Mouse (Mus musculus): ENCODE measurements around the gene Fastkd1. TPM values are rescaled to one million over a fixed set of nuclear protein-coding genes. Genes with fewer than 3 reads are reported as not detected.

Gene Fastkd1
- polyA plus RNA-seq (2012; rRNA removed) (2.1 and 3.2 TPM in 2 replicates), polyA plus RNA-seq (2014; fragmentation: Nextera tagmentation; extraction: Ambion mirVana) (3.5 and 4.6 TPM in 2 replicates)

DNA sequence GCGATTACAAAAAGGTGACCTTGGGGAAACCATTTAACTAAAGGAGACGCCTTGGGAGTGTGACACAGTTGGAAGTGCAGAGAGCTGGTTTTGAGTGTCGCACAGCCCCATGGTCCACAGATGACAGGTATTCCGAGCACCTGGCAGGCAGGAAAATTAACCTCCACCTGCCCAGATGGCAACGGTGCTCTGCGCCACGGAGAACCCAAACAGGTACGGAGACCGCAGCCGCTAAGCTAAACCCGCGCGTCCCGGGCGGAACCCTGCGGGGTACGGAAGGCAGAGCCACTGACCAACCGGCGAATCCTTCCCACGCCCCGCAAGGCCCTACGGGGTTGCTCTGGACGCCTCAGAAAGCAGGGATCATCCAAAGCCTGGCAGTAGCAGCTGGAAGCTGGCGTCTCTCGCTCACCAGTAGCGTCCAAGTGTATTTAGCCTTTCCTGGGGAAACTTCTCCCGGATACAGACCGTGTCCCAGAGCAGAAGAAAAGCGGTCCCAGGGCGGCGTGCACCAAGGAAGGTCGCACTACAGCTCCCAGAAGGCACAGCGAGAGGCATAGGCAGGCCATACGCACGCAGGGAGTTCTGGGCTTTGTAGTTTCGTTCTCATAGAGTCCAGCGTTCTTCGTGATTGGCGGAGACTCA, at the start of gene Fastkd1:
Gene Fastkd1 (minus strand): TSS at position 536 of the 645 bp plus-strand sequence.
- H3K36me3 ChIP-seq (replicated peaks; ENCODE audit: control insufficient read depth, insufficient read depth, low read depth): no peaks in the 10 kb centered on the region
- peak within 1 kb of the TSS; percentile 50 for H3K9ac ChIP-seq (replicated peaks)
- H3K4me1 ChIP-seq (replicated peaks; ENCODE audit: control insufficient read depth in 2 of 2, insufficient read depth in 2 of 2, low read length in 1 of 2): peaks cover 0 to 2% of the 10 kb centered on the region in 2 experiments; a peak in 1 of 4 replicates
- H3K4me2 ChIP-seq (ENCODE audit: low read depth): peak within 1 kb of the TSS; percentile 66
- H3K27ac ChIP-seq: no peak within 1 kb of the TSS
- H3K27me3 ChIP-seq (ENCODE audit: control insufficient read depth, insufficient read depth, low read length): no peaks in the 10 kb centered on the region
- ATAC-seq (ENCODE audit: insufficient read depth): peak; percentile 99
- peak; percentile 77 to 84 (median 81) for DNase-seq (ENCODE audit: low read depth in 3 of 3, low spot score in 3 of 3)
- H3K4me3 ChIP-seq (ENCODE audit: insufficient read depth in 1 of 2, low read depth in 2 of 2, low read length in 2 of 2): peak within 1 kb of the TSS; percentile 63 to 99
- WGBS (ENCODE audit: insufficient replicate concordance): under 1% methylated on average over 39 of the region's 39 CpGs
- H3K9me3 ChIP-seq (ENCODE audit: control insufficient read depth, low read length): no peaks in the 10 kb centered on the region
- TF ChIP-seq EP300 (IDR thresholded peaks at IDR 0.05; ENCODE audit: low read depth) (no peak), CTCF (IDR thresholded peaks at IDR 0.05; ENCODE audit: low read depth) (no peak)

DNA sequence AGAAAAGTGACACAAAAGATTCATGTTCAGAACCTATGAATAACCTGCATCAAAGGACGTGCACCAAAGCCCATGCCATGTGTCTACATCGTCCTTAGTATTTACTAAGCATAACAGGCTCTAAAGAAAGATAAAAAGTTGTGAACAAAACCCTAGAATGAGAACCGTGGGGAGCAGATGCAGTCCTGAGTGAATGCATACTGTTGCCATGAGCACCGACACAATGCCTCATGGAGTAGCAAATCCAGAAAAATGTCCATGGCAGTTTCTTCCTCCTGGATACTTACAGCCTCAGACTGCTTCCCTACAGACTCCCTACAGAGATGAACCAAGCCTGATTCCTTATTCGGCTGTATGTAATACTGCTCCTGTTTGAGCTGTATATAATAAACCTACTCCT, 47.7 kb upstream of the Fastkd1 start:
- TF ChIP-seq CTCF (IDR thresholded peaks at IDR 0.05; ENCODE audit: low read depth) (no peak), EP300 (IDR thresholded peaks at IDR 0.05; ENCODE audit: low read depth) (no peak)
- H3K27me3 ChIP-seq (ENCODE audit: control insufficient read depth, insufficient read depth, low read length): no peaks in the 10 kb centered on the region
- no peaks in the 10 kb centered on the region for H3K36me3 ChIP-seq (replicated peaks; ENCODE audit: control insufficient read depth, insufficient read depth, low read depth)
- H3K4me2 ChIP-seq (ENCODE audit: low read depth): no peak overlapping the region
- DNase-seq (ENCODE audit: low read depth in 3 of 3, low spot score in 3 of 3): no peak
- H3K4me1 ChIP-seq (replicated peaks; ENCODE audit: control insufficient read depth in 2 of 2, insufficient read depth in 2 of 2, low read length in 1 of 2): no peaks in the 10 kb centered on the region
- WGBS (ENCODE audit: insufficient replicate concordance): 60% methylated on average over 5 of the region's 5 CpGs
- H3K9me3 ChIP-seq (ENCODE audit: control insufficient read depth, low read length): no peaks in the 10 kb centered on the region
- H3K27ac ChIP-seq: no peak overlapping the region
- H3K4me3 ChIP-seq (ENCODE audit: insufficient read depth in 1 of 2, low read depth in 2 of 2, low read length in 2 of 2): no peak overlapping the region
- H3K9ac ChIP-seq (replicated peaks): no peak overlapping the region
- ATAC-seq (ENCODE audit: insufficient read depth): no peak

DNA sequence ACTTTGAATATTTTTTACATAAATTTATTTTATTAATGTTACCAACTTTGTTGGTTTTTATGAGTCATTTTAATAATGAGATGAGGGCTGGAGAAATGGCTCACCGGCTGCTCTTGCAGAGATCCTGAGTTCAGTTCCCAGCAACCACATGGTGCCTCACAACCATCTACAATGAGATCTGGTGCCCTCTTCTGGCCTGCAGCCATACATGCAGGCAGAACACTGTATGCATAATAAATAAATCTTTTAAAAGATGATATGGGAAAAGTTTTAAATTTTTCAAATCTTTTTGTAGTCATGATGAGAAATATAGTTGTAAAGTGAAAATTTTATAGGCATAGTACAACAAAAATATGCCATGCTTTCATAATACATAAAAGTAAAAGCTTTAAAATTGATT, 31.8 kb upstream of the Fastkd1 start:
- Histone ChIP-seq H3K27me3 (ENCODE audit: control insufficient read depth, insufficient read depth, low read length) (no peaks in the 10 kb centered on the region), H3K36me3 (replicated peaks; ENCODE audit: control insufficient read depth, insufficient read depth, low read depth) (peaks cover 42% of the 10 kb centered on the region), H3K9ac (replicated peaks) (no peak overlapping the region), H3K4me1 (replicated peaks; ENCODE audit: control insufficient read depth in 2 of 2, insufficient read depth in 2 of 2, low read length in 1 of 2) (no peaks in the 10 kb centered on the region), H3K9me3 (ENCODE audit: control insufficient read depth, low read length) (no peaks in the 10 kb centered on the region), H3K4me2 (ENCODE audit: low read depth) (no peak overlapping the region), H3K4me3 (ENCODE audit: insufficient read depth in 1 of 2, low read depth in 2 of 2, low read length in 2 of 2) (no peak overlapping the region), H3K27ac (no peak overlapping the region)
- 90% methylated on average over 1 of the region's 1 CpGs for WGBS (ENCODE audit: insufficient replicate concordance)
- ATAC-seq (ENCODE audit: insufficient read depth) (no peak), DNase-seq (ENCODE audit: low read depth in 3 of 3, low spot score in 3 of 3) (no peak)
- TF ChIP-seq CTCF (IDR thresholded peaks at IDR 0.05; ENCODE audit: low read depth) (peak; percentile 52), EP300 (IDR thresholded peaks at IDR 0.05; ENCODE audit: low read depth) (no peak)

DNA sequence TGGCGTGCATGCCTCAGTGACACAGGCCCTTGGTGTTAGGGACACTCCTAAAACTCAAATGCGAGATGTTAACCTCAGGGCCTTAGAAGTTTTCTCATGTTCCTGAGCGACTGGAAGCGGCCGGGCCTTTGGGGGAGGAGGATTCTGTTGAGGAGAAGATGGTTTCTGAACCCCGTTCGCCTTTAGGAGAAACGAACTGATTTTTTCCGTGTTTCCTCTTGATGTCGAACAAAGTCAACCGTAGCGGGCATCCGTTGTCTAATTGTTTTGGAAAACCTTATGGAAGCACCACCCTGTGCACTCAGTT, 10.2 kb upstream of the Fastkd1 start:
- H3K36me3 ChIP-seq (replicated peaks; ENCODE audit: control insufficient read depth, insufficient read depth, low read depth): no peaks in the 10 kb centered on the region
- peak overlapping the region; percentile 79 for H3K4me2 ChIP-seq (ENCODE audit: low read depth)
- under 1% methylated on average over 13 of the region's 13 CpGs for WGBS (ENCODE audit: insufficient replicate concordance)
- H3K4me3 ChIP-seq (ENCODE audit: insufficient read depth in 1 of 2, low read depth in 2 of 2, low read length in 2 of 2): peak overlapping the region; percentile 84 to 96
- TF ChIP-seq EP300 (IDR thresholded peaks at IDR 0.05; ENCODE audit: low read depth): no peak
- no peak for TF ChIP-seq CTCF (IDR thresholded peaks at IDR 0.05; ENCODE audit: low read depth)
- H3K9me3 ChIP-seq (ENCODE audit: control insufficient read depth, low read length): no peaks in the 10 kb centered on the region
- ATAC-seq (ENCODE audit: insufficient read depth): no peak
- H3K27me3 ChIP-seq (ENCODE audit: control insufficient read depth, insufficient read depth, low read length): no peaks in the 10 kb centered on the region
- peak overlapping the region; percentile 9 for H3K27ac ChIP-seq
- DNase-seq (ENCODE audit: low read depth in 3 of 3, low spot score in 3 of 3): no peak
- peaks cover 7 to 9% of the 10 kb centered on the region in 2 experiments for H3K4me1 ChIP-seq (replicated peaks; ENCODE audit: control insufficient read depth in 2 of 2, insufficient read depth in 2 of 2, low read length in 1 of 2)
- H3K9ac ChIP-seq (replicated peaks): peak overlapping the region; percentile 95

DNA sequence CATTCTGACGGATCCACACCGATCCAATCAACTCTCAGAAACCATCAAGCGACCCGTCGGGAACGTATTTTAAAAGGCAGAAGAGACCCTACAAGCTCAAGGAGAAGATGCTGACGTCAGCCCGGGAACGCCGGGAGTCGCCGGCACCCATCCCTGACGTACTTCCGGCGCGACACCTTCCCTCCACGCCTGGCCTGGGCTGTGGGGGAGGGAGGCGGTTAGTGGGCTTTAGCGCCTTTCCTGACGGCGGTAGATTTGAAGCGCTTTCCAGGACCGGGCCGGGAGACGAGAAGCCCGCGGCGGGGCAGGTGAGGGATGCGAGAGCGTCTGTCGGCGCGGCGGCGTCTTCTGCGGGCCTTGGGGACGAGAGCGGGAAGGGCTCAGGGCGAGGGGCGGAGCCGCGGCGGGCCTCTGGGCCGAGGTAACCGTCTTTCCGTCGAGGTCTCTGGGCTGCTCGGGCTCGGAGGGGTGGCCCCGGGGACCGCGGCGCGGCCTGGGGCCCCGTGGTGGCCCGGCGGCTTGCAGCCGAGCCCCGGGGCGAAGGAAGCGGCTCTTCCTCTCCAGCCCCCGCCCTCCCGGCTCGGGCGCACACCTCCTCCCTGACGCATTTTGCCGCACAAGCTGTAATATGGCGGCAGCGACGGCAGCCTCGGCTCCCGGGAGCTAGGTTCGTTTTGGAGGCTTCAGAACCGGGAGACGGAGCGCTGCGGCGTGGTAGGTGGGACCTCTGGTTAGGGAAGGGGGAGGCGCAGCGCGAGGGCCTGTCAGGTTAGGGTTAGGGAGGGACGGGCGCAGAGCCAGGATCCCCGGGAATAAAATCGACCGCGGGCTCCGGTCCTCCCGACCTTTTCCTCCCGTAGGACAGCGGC, 9.6 kb upstream of the Fastkd1 start:
- Histone ChIP-seq H3K36me3 (replicated peaks; ENCODE audit: control insufficient read depth, insufficient read depth, low read depth) (no peaks in the 10 kb centered on the region), H3K27me3 (ENCODE audit: control insufficient read depth, insufficient read depth, low read length) (no peaks in the 10 kb centered on the region), H3K9me3 (ENCODE audit: control insufficient read depth, low read length) (no peaks in the 10 kb centered on the region), H3K27ac (peak overlapping the region; percentile 36), H3K4me3 (ENCODE audit: insufficient read depth in 1 of 2, low read depth in 2 of 2, low read length in 2 of 2) (peak overlapping the region; percentile 84 to 96), H3K4me2 (ENCODE audit: low read depth) (peak overlapping the region; percentile 79), H3K4me1 (replicated peaks; ENCODE audit: control insufficient read depth in 2 of 2, insufficient read depth in 2 of 2, low read length in 1 of 2) (peaks cover 7 to 9% of the 10 kb centered on the region in 2 experiments), H3K9ac (replicated peaks) (peak overlapping the region; percentile 95)
- peak; percentile 90 for ATAC-seq (ENCODE audit: insufficient read depth)
- peak; percentile 83 to 85 (median 84) for DNase-seq (ENCODE audit: low read depth in 3 of 3, low spot score in 3 of 3)
- TF ChIP-seq EP300 (IDR thresholded peaks at IDR 0.05; ENCODE audit: low read depth): no peak
- TF ChIP-seq CTCF (IDR thresholded peaks at IDR 0.05; ENCODE audit: low read depth): no peak
- under 1% methylated on average over 87 of the region's 91 CpGs for WGBS (ENCODE audit: insufficient replicate concordance)
